Mouse (Mus musculus) testis, postnatal 14 days (tissue): ENCODE results near the gene Nckap5.

Experiments used
- DNase-seq: peaks from one replicate; pipeline ENCODE4 v3.0.0; 2021; ENCODE audit warnings: low spot score

Nckap5 gene

GRCm38 (mm10) chr1:126470883-126471282 lies 359.7 kb downstream of the Nckap5 start:
- no peak for DNase-seq

DNA sequence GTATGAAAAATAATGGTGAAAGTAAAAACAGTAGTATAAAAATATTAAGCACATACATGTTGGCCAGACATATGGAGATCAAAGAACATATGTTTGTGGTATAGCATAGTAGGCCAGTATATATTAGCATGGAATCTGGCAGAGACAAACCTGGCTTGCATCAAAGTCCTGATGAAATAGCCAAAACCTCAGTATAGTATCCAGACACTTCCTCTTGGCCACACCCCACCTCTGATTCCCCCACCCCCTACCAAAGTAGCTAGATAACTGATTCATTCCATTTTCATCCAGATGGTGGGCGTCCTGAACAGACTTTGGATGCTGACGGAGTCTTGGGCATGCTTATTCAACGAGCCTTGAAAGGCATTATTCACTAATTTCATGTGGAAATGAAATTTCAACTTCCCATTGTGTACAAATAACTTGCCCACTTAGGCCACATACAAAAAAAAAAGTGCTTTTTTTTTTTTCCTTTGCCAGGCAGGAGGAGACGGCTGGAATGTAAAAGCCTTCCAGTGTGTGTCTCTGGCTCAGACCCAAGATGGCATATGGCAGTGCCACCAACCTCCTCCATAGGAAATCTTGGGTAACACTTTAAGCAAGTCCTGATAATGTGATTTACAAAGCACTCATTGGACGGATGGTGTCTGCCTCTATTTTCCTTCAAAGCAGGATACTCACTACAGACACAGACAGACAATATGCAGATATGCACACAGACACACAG lies 360.6 kb downstream of the Nckap5 start:
- no peak for DNase-seq

DNA sequence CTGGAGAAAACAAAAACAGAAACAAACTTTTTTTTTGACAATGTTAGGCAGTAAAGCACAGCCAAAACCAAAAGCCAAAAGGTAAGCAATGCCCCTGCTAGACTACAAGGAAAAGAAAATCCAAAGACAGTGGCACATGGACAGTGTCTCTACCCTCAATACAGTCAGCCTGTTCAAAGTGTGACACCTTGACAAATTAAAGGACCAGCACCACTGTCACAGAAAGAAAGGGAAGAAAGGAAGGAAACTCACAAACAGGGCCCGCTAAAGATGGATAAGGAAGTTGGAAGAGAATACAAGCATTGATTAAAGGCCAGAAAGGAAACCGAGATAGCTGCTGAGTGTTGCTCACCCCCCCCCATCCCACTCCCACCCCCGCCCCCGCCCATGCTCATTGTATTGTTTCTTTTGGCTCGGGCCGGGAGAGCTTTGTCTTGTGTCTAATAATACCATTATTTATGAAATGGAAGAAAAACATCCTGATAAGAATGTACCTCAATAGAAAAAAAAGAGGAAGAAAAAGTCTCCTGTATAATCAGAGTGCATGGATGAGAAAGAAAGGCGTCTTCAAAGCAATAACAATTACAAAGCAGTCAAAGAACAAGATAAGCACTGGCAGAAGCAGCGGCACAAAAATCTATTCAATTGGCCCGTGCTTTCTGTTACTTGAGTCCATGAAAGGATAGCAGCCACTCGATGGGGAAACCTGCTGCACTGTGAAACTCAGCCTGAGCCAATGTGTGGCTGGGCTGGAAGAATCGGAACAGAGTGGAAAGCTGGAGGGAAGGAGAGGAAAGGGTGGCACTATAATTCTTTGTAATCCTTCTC lies 368.9 kb downstream of the Nckap5 start:
- no peak for DNase-seq

GRCm38 (mm10) chr1:126457739-126458138 lies 372.9 kb downstream of the Nckap5 start:
- DNase-seq, result no peak

DNA sequence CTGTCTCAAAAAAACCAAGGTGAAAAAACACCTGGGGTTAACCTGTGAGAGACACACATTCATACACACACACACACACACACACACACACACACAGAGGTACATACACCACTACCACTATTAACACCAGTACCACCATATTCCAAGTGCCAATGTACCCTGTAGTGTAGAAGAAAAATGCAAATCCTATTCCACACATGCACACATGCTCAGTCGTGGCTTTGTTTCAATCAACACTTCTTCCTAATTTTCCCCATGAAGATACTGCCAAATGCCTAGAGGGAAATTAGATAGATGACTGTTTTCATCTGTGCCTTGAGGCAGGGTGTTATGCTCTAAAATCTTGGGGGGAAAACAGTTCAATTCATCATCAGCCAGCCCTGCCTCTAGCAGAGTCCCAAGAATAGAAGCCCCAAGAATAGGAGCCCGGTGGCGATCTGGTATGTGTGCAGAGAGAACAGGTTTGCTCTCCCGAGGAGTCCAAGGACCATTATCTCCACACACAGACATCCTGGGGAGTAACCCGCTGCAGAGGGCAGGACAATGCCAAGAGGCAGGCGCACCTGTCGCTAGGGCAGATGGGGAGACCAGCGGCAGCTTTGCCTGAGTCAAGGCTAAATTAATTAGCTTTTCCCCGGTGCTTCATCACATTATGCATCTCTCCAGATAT lies 376.0 kb downstream of the Nckap5 start:
- no peak for DNase-seq

- DNase-seq, result no peak
These were observed 379.1 kb downstream of the Nckap5 start for GRCm38 (mm10) chr1:126451472-126451871.

DNA sequence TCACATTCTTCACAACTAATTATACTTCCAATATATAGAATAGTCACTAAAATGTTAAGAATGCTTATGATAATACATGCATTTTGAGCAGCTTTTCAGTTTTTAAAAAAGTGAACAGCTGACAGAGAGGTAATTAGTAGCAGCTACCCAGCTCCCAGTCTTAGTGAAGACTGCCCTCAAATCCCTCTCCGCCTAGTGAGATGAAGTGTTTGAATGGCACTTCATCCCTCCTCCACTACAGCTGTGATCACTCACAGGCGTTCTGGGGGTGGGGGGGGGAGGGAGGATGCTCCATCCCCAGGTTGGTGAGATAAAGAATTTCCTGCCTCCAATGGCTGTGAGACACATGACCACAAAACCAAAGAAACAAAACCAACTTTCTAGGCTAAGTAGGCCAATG lies 381.2 kb downstream of the Nckap5 start:
- no peak for DNase-seq

- DNase-seq, result no peak
These were observed 386.7 kb downstream of the Nckap5 start for GRCm38 (mm10) chr1:126443890-126444289.

- no peak for DNase-seq
These were observed 387.9 kb downstream of the Nckap5 start for GRCm38 (mm10) chr1:126442723-126443122.

DNA sequence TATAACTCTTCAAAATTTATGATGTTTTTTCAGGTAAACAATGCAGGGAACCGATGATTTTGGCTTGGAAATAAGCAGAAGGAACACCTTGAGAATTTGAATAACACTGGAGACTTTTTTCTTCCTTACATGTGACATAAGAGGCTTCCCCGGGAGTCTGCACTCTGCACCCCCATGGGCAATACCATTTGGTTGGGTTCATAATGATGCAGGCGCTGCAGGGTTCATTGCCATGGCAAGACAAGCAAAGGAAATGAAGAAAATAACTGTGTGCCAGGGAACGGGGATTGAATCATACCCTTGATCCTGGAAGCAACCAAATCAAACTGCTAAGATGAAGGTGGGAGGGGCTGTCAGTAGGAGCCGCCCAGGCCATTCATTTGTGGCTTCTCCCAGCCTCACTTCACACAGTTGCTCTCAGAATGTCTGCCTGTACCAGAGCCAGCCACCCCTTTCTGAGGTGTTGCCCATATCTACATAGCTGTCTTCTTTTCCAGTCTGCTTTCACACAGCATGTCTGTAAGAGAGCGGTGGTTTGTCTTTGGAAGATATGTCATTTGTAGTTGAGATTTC lies 392.5 kb downstream of the Nckap5 start:
- DNase-seq, result no peak

GRCm38 (mm10) chr1:126436937-126437667 lies 393.5 kb downstream of the Nckap5 start:
- no peak for DNase-seq

- no peak for DNase-seq
These were observed 398.3 kb downstream of the Nckap5 start for GRCm38 (mm10) chr1:126432285-126432684.

- DNase-seq, result no peak
These were observed 399.0 kb downstream of the Nckap5 start for GRCm38 (mm10) chr1:126431594-126431993.

DNA sequence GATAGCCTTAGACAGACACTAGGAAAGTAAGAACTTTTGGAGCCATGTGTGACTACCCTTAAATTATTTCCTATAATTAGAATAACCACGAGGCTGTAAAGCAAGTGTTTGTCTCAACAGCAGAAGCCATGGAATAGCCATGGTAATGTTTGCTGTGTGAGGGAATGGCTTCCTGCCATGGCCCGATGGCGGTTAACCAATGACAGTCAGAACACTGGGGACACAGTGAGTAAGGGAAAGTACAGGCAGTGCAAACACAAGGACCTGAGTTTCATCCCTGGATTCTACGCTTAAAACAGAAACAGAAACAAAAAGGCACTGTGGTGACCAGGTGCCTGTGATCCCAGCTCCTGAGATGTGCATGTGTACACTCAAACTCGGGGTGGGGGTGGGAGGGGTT lies 419.2 kb downstream of the Nckap5 start:
- no peak for DNase-seq

GRCm38 (mm10) chr1:126407886-126408285 lies 422.7 kb downstream of the Nckap5 start:
- DNase-seq, result peak; percentile 7

GRCm38 (mm10) chr1:126405543-126405942 lies 425.1 kb downstream of the Nckap5 start:
- DNase-seq, result no peak

DNA sequence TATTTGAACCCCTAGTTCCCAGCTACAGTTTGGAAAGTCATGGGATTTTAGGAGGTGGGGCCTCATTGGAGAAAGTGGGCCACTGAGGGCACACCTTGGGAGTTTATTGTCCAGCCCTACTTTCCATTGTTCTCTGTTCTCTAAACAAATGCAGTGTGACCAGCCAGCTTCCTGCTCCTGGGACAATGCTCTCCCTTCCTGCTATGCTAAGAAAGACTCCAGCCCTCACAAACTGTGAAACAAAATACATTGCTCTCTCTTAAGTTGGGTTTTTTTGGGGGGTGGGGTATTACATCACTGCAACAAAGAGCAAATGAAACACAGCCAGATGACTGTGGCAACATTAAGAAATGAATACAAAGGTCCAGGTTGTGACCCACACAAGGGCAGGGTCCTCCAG lies 426.6 kb downstream of the Nckap5 start:
- DNase-seq, result no peak

GRCm38 (mm10) chr1:126391204-126391603 lies 439.4 kb downstream of the Nckap5 start:
- DNase-seq, result no peak

DNA sequence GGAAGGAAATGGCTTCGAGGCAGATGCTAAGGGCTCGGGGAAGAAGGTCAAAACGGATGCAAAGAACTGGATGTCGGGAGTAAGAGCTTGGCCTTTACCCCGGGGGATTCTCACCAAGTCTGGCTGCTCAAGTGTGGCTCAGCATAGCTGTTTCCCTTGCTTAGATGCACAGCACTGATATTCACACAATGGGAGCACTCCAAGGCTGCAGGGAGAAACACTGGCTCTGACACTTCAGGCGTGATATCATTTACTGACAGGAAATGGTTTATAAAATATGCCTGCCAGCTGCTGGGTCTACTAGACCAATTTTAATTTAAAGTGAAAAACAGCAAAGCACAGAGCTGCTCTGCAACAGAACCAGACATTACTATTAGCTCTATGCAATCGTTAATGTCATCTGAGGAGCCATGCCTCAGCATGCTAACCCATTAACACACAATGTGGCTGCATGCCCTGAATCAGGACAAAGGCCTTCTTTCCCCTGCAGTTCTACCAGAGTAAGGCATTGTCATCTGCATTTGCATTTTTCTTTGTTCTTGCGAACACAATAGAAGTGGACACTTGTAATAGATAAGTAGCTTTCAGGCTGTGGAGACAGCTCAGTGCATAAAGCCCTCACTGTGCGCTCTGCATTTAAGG lies 453.1 kb downstream of the Nckap5 start:
- DNase-seq, result no peak

- DNase-seq, result no peak
These were observed 463.9 kb downstream of the Nckap5 start for GRCm38 (mm10) chr1:126366736-126367135.

DNA sequence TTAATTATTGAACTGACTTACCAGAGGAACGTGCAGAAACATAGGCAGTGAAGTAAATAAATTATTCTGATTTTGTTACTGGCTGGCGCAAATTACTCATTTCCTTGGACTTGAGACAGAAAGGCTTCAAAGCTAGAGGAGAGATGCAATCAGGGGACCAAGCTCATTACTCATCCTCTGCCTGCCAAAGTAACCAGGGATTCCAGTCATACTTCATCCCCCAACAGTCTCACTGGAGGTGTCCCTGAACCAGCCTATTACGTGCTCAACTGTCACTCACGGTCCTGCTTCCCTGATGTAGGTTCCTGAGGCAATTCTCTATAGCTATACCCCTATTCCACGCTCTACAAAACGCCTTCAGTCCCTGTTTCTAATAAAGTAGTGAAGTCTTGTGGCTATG lies 466.0 kb downstream of the Nckap5 start:
- no peak for DNase-seq
